Mouse (Mus musculus) thymus, adult 18-20 months (tissue): ENCODE measurements around the gene Gm49721.
"Not testable (repeated sequence)": the region's sequence is repeated elsewhere in the genome, so short reads cannot be mapped to it uniquely, and the experiment has no call there.

Source experiments
- DNase-seq, 2 experiments: peaks; one replicate each; pipeline ENCODE4 v3.0.0; 2022; ENCODE audit warnings: mixed read lengths in 2 of 2

Gm49721 gene

GRCm38 (mm10) chr17:6986118-6986517 lies 7.4 kb downstream of the Gm49721 start:
- not testable (repeated sequence) for DNase-seq

- DNase-seq: not testable (repeated sequence)
Measured at GRCm38 (mm10) chr17:6995504-6995903, 16.8 kb downstream of the Gm49721 start.

GRCm38 (mm10) chr17:6996826-6997225 lies 18.1 kb downstream of the Gm49721 start:
- not testable (repeated sequence) for DNase-seq

- not testable (repeated sequence) for DNase-seq
Measured at GRCm38 (mm10) chr17:6997778-6998490, 19.2 kb downstream of the Gm49721 start.

GRCm38 (mm10) chr17:7001790-7002585 lies 23.3 kb downstream of the Gm49721 start:
- not testable (repeated sequence) for DNase-seq

GRCm38 (mm10) chr17:7003392-7003791 lies 24.7 kb downstream of the Gm49721 start:
- not testable (repeated sequence) for DNase-seq

GRCm38 (mm10) chr17:7005646-7006045 lies 26.9 kb downstream of the Gm49721 start:
- not testable (repeated sequence) for DNase-seq

GRCm38 (mm10) chr17:7008885-7009284 lies 30.2 kb downstream of the Gm49721 start:
- not testable (repeated sequence) for DNase-seq

GRCm38 (mm10) chr17:7009440-7009839 lies 30.7 kb downstream of the Gm49721 start:
- DNase-seq: not testable (repeated sequence)

GRCm38 (mm10) chr17:7009901-7010300 lies 31.2 kb downstream of the Gm49721 start:
- DNase-seq: not testable (repeated sequence)

- not testable (repeated sequence) for DNase-seq
Measured at GRCm38 (mm10) chr17:7014190-7014589, 35.5 kb downstream of the Gm49721 start.

- DNase-seq: not testable (repeated sequence)
Measured at GRCm38 (mm10) chr17:7025257-7025656, 46.6 kb downstream of the Gm49721 start, which contains the start of gene Gm1604a. Gene Gm1604a (plus strand): TSS chr17:7025568.

- DNase-seq: not testable (repeated sequence)
Measured at GRCm38 (mm10) chr17:7025764-7026346, 47.2 kb downstream of the Gm49721 start.

GRCm38 (mm10) chr17:7030204-7030603 lies 51.5 kb downstream of the Gm49721 start:
- DNase-seq: not testable (repeated sequence)

- not testable (repeated sequence) for DNase-seq
Measured at GRCm38 (mm10) chr17:7030622-7031174, 52.0 kb downstream of the Gm49721 start.

GRCm38 (mm10) chr17:7033192-7034166 lies 54.8 kb downstream of the Gm49721 start:
- DNase-seq: not testable (repeated sequence)

- not testable (repeated sequence) for DNase-seq
Measured at GRCm38 (mm10) chr17:7068997-7069539, 90.4 kb downstream of the Gm49721 start.

GRCm38 (mm10) chr17:7069561-7070240 lies 91.0 kb downstream of the Gm49721 start:
- DNase-seq: not testable (repeated sequence)

- DNase-seq: peak in 1 of 2 experiments; percentile 15
Measured at GRCm38 (mm10) chr17:7074494-7074893, 95.8 kb downstream of the Gm49721 start.

- not testable (repeated sequence) for DNase-seq
Measured at GRCm38 (mm10) chr17:7075519-7075918, 96.8 kb downstream of the Gm49721 start.

- DNase-seq: peak; percentile 9 to 31
Measured at GRCm38 (mm10) chr17:7079558-7079957, 100.9 kb downstream of the Gm49721 start.
